In the genomic region with DNA sequence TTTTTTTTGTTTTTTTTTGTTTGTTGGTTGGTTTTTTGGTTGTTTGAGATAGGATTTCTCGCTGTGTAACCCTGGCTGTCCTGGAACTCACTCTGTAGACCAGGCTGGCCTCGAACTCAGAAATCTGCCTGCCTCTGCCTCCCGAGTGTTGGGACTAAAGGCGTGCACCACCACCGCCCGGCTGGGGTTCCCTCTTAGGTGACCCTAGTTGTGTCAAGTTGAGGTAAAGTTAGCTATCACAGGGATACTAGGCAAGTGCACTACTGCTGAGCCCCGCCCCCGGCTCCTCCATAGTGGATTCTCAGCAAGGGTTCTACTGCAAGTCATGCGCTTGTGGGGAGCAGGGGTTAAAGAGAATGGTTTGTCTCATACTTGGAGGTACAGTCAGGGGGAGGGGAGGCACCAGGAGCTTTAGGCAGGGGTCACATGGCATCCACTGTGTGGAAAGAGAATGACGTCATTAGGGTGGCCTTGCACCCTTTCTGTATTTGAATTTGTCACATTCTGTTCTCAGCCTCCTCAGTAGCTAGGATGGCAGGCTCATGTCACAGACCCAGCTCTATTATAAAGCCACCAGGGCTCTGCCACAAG, we compare ENCODE assay signal across 13 mouse cellular contexts. TPM values are rescaled to one million over a fixed set of nuclear protein-coding genes. Genes with fewer than 3 reads are reported as not detected.
DNase-seq lines count a peak whose midpoint lies in the region; ATAC-seq lines count a peak whose summit lies in the region.
"Had no signal": no experiment of that assay in that cellular context is flagged by ENCODE, and none has a peak within 500 bp of the region (broad histone marks: within the 10 kb centered on the region; RNA-seq: fewer than 3 reads in every experiment).

No protein-coding gene starts in this region.

- no peak overlapping the region for H3K4me2 ChIP-seq in lung, embryonic 15.5 days

- ATAC-seq in lung, embryonic 15.5 days (ENCODE audit: borderline replicate concordance, extremely low read depth, low FRiP score, low TSS enrichment) = no peak
- peak; percentile 13 for ATAC-seq in CD4-positive, CD25-positive, alpha-beta regulatory T cell, adult 4 months
- ATAC-seq: forebrain, embryonic 14.5 days; intestine, embryonic 16.5 days had no signal

- WGBS in lung, embryonic 15.5 days = 87% methylated on average over 10 of the region's 10 CpGs

- H3K9ac ChIP-seq in lung, embryonic 15.5 days = no peak overlapping the region

- H3K36me3 ChIP-seq in lung, embryonic 15.5 days = 0 out of 2 replicates have a peak, but pooled peaks cover 2% of the 10 kb centered on the region

- no peaks in the 10 kb centered on the region for H3K9me3 ChIP-seq in lung, embryonic 15.5 days

- no peak overlapping the region for H3K4me3 ChIP-seq in lung, embryonic 15.5 days

- H3K27ac ChIP-seq in lung, embryonic 15.5 days = peak overlapping the region; percentile 39
- H3K27ac ChIP-seq: macrophage had no signal

- H3K4me1 ChIP-seq in lung, embryonic 15.5 days = peaks cover 42% of the 10 kb centered on the region

- peak; percentile 27 for DNase-seq in adrenal gland, adult 8-10 months
- DNase-seq in adrenal gland, postnatal 25 days = no peak
- DNase-seq in lung, postnatal 14 days = no peak
- peak; percentile 32 for DNase-seq in heart, postnatal 4 days
- no peak for DNase-seq in urinary bladder, adult 2 months (ENCODE audit: low spot score)
- DNase-seq in right cerebral cortex, postnatal 10 days (ENCODE audit: low spot score in 2 of 2) = no peak
- DNase-seq: cerebellum, adult 9-10 months had no signal

- H3K27me3 ChIP-seq in lung, embryonic 15.5 days = no peaks in the 10 kb centered on the region

RNA-seq across cellular contexts. Expression of gene Slc44a2, which starts 9.3 kb away (rescaled TPM):
- total RNA-seq in adrenal gland, adult 8-10 months (2022) = 100 to 1,000 TPM in 1 of 4 experiments, 10 to 100 TPM in 3; 39.0 to 103 (median 67.3) TPM
- total RNA-seq in adrenal gland, postnatal 25 days (2021) = 31.8 and 46.3 TPM in 2 replicates
- 129 and 146 TPM in 2 replicates for polyA plus RNA-seq in lung, embryonic 15.5 days (2015; fragmentation: Nextera tagmentation; extraction: Ambion mirVana)
- 100 to 1,000 TPM; 242 to 364 TPM for polyA plus RNA-seq in CD4-positive, CD25-positive, alpha-beta regulatory T cell, adult 4 months (2017; shearing (Covaris generic))
- total RNA-seq in heart, postnatal 4 days (2021) = 10 to 100 TPM; 63.4 to 65.0 TPM
- polyA plus RNA-seq in urinary bladder, adult 2 months (2012; rRNA removed) = 136 and 143 TPM in 2 replicates

RNA-seq across cellular contexts. Expression of gene Ap1m2, which starts 17.7 kb away (rescaled TPM):
- total RNA-seq in adrenal gland, adult 8-10 months (2022) = under 1 TPM in 1 of 4 experiments, not detected in 3; 0.23 TPM
- not detected in 2 replicates for total RNA-seq in adrenal gland, postnatal 25 days (2021)
- polyA plus RNA-seq in lung, embryonic 15.5 days (2015; fragmentation: Nextera tagmentation; extraction: Ambion mirVana) = 52.2 and 53.3 TPM in 2 replicates
- polyA plus RNA-seq in CD4-positive, CD25-positive, alpha-beta regulatory T cell, adult 4 months (2017; shearing (Covaris generic)) = 1 to 10 TPM; 2.4 to 2.9 TPM
- total RNA-seq in heart, postnatal 4 days (2021) = not detected
- polyA plus RNA-seq in urinary bladder, adult 2 months (2012; rRNA removed) = 40.7 and 46.5 TPM in 2 replicates
- total RNA-seq: gastrocnemius, postnatal 36 days had no signal
- polyA plus RNA-seq: macrophage had no signal

RNA-seq across cellular contexts. Expression of gene Ilf3, which starts 37.9 kb away (rescaled TPM):
- 10 to 100 TPM; 47.3 to 86.4 (median 66.0) TPM for total RNA-seq in adrenal gland, adult 8-10 months (2022)
- total RNA-seq in adrenal gland, postnatal 25 days (2021) = 68.9 and 69.5 TPM in 2 replicates
- polyA plus RNA-seq in lung, embryonic 15.5 days (2015; fragmentation: Nextera tagmentation; extraction: Ambion mirVana) = 195 and 198 TPM in 2 replicates
- 100 to 1,000 TPM; 127 to 203 TPM for polyA plus RNA-seq in CD4-positive, CD25-positive, alpha-beta regulatory T cell, adult 4 months (2017; shearing (Covaris generic))
- 10 to 100 TPM; 79.5 to 80.1 TPM for total RNA-seq in heart, postnatal 4 days (2021)
- 43.9 and 48.5 TPM in 2 replicates for polyA plus RNA-seq in urinary bladder, adult 2 months (2012; rRNA removed)

RNA-seq across cellular contexts. Expression of gene Cdkn2d, which starts 38.6 kb away (rescaled TPM):
- 10 to 100 TPM; 11.9 to 24.1 (median 18.5) TPM for total RNA-seq in adrenal gland, adult 8-10 months (2022)
- 13.5 and 19.9 TPM in 2 replicates for total RNA-seq in adrenal gland, postnatal 25 days (2021)
- polyA plus RNA-seq in lung, embryonic 15.5 days (2015; fragmentation: Nextera tagmentation; extraction: Ambion mirVana) = 50.9 and 52.3 TPM in 2 replicates
- polyA plus RNA-seq in CD4-positive, CD25-positive, alpha-beta regulatory T cell, adult 4 months (2017; shearing (Covaris generic)) = 100 to 1,000 TPM; 124 to 126 TPM
- 10 to 100 TPM; 49.5 to 54.6 TPM for total RNA-seq in heart, postnatal 4 days (2021)
- polyA plus RNA-seq in urinary bladder, adult 2 months (2012; rRNA removed) = 17.9 and 18.2 TPM in 2 replicates

RNA-seq across cellular contexts. Expression of gene Kri1, which starts 42.0 kb away (rescaled TPM):
- total RNA-seq in adrenal gland, adult 8-10 months (2022) = 10 to 100 TPM; 33.0 to 52.0 (median 41.8) TPM
- 34.7 and 48.1 TPM in 2 replicates for total RNA-seq in adrenal gland, postnatal 25 days (2021)
- polyA plus RNA-seq in lung, embryonic 15.5 days (2015; fragmentation: Nextera tagmentation; extraction: Ambion mirVana) = 12.1 and 14.0 TPM in 2 replicates
- polyA plus RNA-seq in CD4-positive, CD25-positive, alpha-beta regulatory T cell, adult 4 months (2017; shearing (Covaris generic)) = 10 to 100 TPM; 25.2 to 45.3 TPM
- total RNA-seq in heart, postnatal 4 days (2021) = 10 to 100 TPM; 18.5 to 21.0 TPM
- polyA plus RNA-seq in urinary bladder, adult 2 months (2012; rRNA removed) = 31.0 and 31.8 TPM in 2 replicates

Comparison
In these comparisons a context has a peak if more than half of its experiments do, and no peak if none do; other contexts are left out.
1. DNase-seq: peak in adrenal gland, adult 8-10 months (single experiment) and heart, postnatal 4 days (single experiment); none in adrenal gland, postnatal 25 days (single experiment), lung, postnatal 14 days (single experiment), urinary bladder, adult 2 months (single experiment) and right cerebral cortex, postnatal 10 days (0 of 2).